Mouse (Mus musculus) mouse trophoblast stem cell (cell line): ENCODE measurements around the gene Krt33a.

Source experiments
- in situ Hi-C, 2 experiments: fragments of 300-500 bp; cut with MseI, MboI; formaldehyde crosslinking; loops; 2 replicates in 1 of 2; 3 replicates in 1 of 2; pipeline ENCODE4 v1.15.1; 2025

Krt33a gene

GRCm38 (mm10) chr11:100016112-100016511 lies at the start of gene Krt33a:
Gene Krt33a, minus strand, starts transcription at chr11:100016212.
- in situ Hi-C loops: no loop called here

- in situ Hi-C loops: loop anchor here in 1 of 2 experiments (5.0 kb wide), 1 partner anchor 108 kb away; no protein-coding TSS in a partner anchor
These were observed 42.9 kb upstream of the Krt33a start for GRCm38 (mm10) chr11:100058875-100059274.

DNA sequence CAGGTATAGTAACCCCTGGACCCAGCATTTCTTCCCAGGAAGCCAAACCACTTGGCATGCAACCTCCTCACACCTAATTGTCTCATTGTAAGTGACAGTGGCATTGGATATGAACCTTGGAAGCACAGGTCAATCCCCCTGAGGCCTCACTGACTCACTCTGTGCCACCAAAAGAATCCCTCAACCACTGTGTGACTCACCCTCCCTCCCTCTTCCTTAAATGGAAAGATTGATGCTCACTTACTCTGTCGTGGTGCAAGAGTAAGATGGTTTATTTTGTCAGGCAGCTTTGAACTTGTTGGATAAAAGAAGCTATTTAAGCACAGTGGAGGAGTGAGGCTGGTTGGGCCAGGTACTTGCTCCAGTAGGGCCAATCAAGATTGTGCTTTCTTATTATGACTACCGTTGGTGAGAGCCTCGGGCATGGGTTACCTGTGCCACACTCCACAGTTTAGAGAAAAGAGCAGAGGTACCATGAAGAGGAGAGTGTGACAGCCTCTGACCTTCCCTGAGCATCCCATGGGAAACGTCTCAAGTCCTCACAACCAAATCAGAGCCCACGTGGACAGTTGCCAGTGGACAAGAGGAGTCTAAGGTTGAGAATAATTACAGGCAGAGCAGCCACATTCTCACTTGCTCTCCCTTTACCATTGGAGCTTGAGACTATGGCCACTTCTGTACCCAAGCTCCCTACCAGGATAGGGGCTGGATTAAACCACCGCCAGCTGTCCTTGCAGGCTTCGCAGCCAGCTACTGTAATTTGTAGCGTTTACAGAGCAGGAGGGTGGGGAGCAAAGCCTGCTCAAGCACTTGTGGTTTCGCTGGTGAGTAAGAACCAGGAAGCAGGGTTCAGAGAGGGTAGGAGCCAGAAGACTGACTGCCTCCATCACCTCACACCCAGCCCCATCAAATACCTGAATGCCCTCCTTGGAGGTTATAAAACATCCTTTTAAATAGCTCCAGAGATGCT lies 40.0 kb upstream of the Krt33a start:
- in situ Hi-C loops: loop anchor here in 1 of 2 experiments (5.0 kb wide), 1 partner anchor 111 kb away; no protein-coding TSS in a partner anchor

DNA sequence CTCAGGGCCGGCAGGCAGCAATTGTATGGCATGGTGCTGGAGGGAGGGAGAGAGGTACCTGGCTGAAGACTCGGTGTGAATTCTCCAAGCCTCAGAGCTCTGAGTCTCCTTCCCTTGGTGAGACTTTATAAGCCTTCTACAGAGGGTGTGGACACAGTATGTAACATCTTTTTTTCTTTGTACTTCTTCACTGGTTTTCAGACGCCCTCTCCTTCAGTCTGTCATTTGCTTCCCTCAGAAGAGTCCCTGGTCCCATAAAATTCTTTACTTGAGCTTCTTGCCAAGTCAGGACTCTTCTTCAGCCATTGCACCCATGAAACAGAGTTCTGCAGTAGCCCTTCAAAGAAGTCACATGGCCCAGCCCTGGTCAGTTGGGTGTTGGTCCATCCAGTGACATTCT lies 34.4 kb upstream of the Krt33a start, which contains the start of gene Krt31:
Gene Krt31, minus strand, starts transcription at position 101 of the 400 bp plus-strand sequence.
- in situ Hi-C loops: no loop called here

DNA sequence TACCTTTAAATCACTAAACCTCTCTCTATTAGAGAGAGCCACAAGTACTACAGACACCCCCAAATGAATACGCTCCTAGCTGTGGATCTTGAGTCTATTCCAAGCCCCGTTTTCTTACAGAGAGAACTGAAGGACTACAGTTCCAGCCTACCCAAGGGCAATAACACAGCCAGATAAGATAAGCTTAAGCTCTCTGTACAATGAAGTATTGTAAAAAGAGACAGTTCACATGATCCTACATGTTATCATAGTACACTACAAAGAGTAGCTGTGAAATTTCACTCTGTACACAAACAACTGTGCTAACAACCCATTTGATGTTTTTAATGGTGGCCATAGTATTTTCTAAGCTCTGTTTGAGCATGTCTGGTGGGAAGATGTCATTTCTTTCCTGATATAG lies 31.2 kb upstream of the Krt33a start:
- in situ Hi-C loops: no loop called here

GRCm38 (mm10) chr11:100046303-100046866 lies 30.4 kb upstream of the Krt33a start:
- in situ Hi-C loops: no loop called here

GRCm38 (mm10) chr11:100041454-100041853 lies 25.4 kb upstream of the Krt33a start, which contains the start of gene Krt34:
Gene Krt34, minus strand, starts transcription at chr11:100041554.
- in situ Hi-C loops: no loop called here

DNA sequence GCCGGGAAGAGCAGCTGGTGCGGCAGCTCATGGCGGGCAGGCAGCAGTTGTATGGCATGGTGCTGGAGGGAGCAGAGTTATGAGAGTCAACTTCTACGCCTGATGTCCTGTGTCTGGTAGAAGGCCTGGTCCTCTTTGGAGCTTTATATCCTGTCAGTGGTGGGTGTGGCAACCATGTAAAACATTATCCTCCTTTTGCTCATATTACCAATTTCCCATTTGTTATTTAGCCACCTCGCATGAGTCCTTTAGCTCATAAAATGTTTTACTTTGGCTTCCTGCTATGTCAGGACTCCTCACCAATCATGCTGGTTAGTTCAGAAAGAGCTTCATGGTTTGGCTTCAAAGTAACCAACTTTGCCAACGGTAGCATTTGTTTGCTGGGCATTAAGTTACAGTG lies 13.8 kb upstream of the Krt33a start, which contains the start of gene Krt33b:
Gene Krt33b, minus strand, starts transcription at position 101 of the 400 bp plus-strand sequence.
- in situ Hi-C loops: no loop called here

GRCm38 (mm10) chr11:100021438-100021837 lies 5.4 kb upstream of the Krt33a start:
- in situ Hi-C loops: no loop called here

DNA sequence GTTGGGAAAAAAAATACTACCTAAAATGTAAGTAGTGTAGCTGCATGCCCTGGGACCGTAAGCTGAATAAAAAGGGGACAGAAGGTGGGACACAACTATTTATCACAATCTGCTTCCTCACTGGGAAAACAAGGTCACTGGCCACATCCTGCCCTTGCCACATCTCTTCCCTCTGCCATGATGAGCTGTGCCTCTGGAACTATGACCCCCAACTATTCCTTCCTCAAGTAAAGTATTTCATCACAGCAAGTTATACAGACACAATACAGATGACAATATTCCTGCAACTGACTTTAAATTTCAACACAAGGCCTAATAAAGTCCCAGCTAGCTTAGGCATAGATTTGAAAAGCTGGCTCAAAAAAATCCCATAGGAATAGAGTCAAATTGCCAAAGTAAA lies 3.5 kb upstream of the Krt33a start:
- in situ Hi-C loops: no loop called here

- in situ Hi-C loops: no loop called here
These were observed 2.3 kb downstream of the Krt33a start for GRCm38 (mm10) chr11:100013691-100014171.

- in situ Hi-C loops: no loop called here
These were observed 5.3 kb downstream of the Krt33a start for GRCm38 (mm10) chr11:100010682-100011081.

GRCm38 (mm10) chr11:100008336-100008735 lies 7.7 kb downstream of the Krt33a start:
- in situ Hi-C loops: loop anchor here in 1 of 2 experiments (10.0 kb wide), 1 partner anchor 544 kb away; no protein-coding TSS in a partner anchor

DNA sequence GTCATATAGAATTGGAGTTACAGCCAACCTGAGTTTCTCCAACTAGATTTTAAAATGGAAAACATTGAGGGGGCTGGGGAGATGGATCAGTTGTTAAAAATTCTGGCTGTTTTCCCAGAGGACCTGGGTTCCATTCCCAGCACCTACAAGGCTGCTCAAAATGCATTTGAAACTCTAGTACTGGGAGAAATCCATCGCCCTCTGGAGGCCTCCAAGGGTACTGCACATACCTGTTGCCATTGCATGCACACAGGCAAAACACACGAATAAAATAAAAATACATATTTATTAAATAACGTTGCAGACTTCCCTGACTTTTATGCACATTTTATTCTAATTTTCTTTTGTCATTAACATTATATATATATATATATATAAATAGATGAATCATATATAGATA lies 9.4 kb downstream of the Krt33a start:
- in situ Hi-C loops: loop anchor here in 1 of 2 experiments (10.0 kb wide), 1 partner anchor 542 kb away; no protein-coding TSS in a partner anchor

GRCm38 (mm10) chr11:100005905-100006304 lies 10.1 kb downstream of the Krt33a start:
- in situ Hi-C loops: loop anchor here in 1 of 2 experiments (10.0 kb wide), 1 partner anchor 541 kb away; no protein-coding TSS in a partner anchor

DNA sequence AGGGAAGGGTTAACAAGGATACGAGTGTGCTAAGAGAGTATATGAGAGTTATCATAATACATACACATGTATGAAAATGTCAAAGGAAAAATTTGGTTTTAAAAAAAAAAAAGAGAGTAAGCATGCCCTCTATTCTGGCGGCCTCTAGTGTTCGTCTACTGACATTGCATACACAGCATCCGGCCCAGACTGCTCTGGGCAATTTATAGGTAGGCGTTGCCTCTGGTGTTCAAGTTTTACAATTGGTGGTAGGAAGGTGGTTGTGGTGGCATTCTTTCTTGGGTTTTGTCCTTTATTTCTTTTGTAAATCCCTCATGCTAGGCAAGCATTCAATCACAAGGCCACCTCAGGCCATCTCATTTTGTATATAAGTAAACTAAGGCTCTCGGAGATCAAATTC lies 11.2 kb downstream of the Krt33a start:
- in situ Hi-C loops: loop anchor here in 1 of 2 experiments (10.0 kb wide), 1 partner anchor 540 kb away; no protein-coding TSS in a partner anchor

GRCm38 (mm10) chr11:99999091-99999490 lies 16.9 kb downstream of the Krt33a start:
- in situ Hi-C loops: no loop called here

DNA sequence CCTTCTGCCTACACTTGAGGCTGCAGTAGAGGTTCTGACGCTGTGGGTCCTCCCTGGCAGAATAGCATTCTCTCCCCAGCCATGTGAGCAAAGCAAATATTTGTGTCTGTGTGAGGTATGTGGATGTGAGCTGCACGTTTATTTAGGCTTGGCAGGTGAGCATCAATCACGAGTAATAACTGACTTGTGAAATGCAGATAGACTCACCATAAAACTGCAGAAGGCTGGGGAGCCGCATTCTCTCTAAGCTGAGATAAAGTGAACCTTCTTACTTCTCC lies 21.7 kb downstream of the Krt33a start:
- in situ Hi-C loops: no loop called here

- in situ Hi-C loops: no loop called here
These were observed 22.2 kb downstream of the Krt33a start, which contains the start of gene Krtap17-1 for GRCm38 (mm10) chr11:99993620-99994383. Gene Krtap17-1, minus strand, starts transcription at chr11:99993994.

DNA sequence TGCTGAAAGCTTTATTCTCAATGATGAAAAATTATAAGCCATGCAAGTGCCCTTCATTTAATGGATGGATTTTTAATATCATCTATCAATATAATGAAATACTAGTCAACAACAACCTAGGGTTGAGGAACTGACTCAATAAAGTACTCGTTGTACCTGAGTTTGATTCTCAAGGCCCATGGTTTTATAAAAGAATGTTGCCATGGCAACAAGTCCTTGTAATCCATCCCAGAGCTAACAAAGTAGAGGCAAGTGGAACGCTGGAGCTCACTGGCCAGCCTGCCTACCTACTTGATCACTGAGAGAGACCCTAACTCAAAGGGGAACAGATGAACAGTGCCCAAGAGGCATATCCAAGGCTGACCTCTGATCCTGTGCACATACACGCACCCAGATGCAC lies 25.4 kb downstream of the Krt33a start:
- in situ Hi-C loops: no loop called here

GRCm38 (mm10) chr11:99989881-99990405 lies 26.1 kb downstream of the Krt33a start:
- in situ Hi-C loops: no loop called here
